Mouse (Mus musculus) kidney, embryonic 15.5 days (tissue): ENCODE data around the gene Mrps5. TPM values are rescaled to one million over a fixed set of nuclear protein-coding genes. Genes with fewer than 3 reads are reported as not detected.

Experiments
- ATAC-seq: fragments of 200-750 bp; cut with Nextera tagmentation; replicated peaks from 2 replicates; pipeline ENCODE4 v1.8.0; 2017; ENCODE audit warnings: moderate TSS enrichment; ENCODE audit not compliant: low FRiP score
- H3K27ac ChIP-seq: fragments of 300-500 bp; sonication (generic); 2 replicates; pipeline ENCODE4 v1.5.1; 2015; ENCODE audit warnings: mild to moderate bottlenecking, inconsistent platforms
- H3K27me3 ChIP-seq: fragments of 300-500 bp; sonication (generic); 2 replicates; pipeline ENCODE4 v1.6.1; 2015; ENCODE audit warnings: inconsistent platforms
- H3K36me3 ChIP-seq: fragments of 300-500 bp; sonication (generic); 2 replicates; pipeline ENCODE4 v1.6.1; 2015; ENCODE audit warnings: inconsistent platforms
- H3K4me1 ChIP-seq: fragments of 300-500 bp; sonication (generic); 2 replicates; pipeline ENCODE4 v1.6.1; 2015; ENCODE audit warnings: inconsistent platforms
- H3K4me2 ChIP-seq: fragments of 300-500 bp; sonication (generic); 2 replicates; pipeline ENCODE4 v1.6.1; 2015; ENCODE audit warnings: moderate library complexity, mild to moderate bottlenecking, inconsistent platforms
- H3K4me3 ChIP-seq: fragments of 300-500 bp; sonication (generic); replicated peaks from 2 replicates; pipeline ENCODE4 v1.5.1; 2015; ENCODE audit warnings: mild to moderate bottlenecking, inconsistent platforms
- H3K9ac ChIP-seq: fragments of 300-500 bp; sonication (generic); 2 replicates; pipeline ENCODE4 v1.6.1; 2015; ENCODE audit warnings: mild to moderate bottlenecking, inconsistent platforms
- H3K9me3 ChIP-seq: fragments of 300-500 bp; sonication (generic); replicated peaks from 2 replicates; pipeline ENCODE4 v1.6.1; 2016; ENCODE audit warnings: inconsistent platforms
- WGBS: fragments of 180-500 bp; shearing (Covaris S2); methylation state at CpG from one replicate; pipeline ENCODE4 v1.1.7; 2015; ENCODE audit warnings: mixed read lengths; 5-methylcytosine and 5-hydroxymethylcytosine counted together
- polyA plus RNA-seq: library from polyadenylated mRNA; unstranded; fragments of >200 nt; fragmentation: Nextera tagmentation; extraction: Ambion mirVana; gene quantifications from 2 replicates; pipeline ENCODE4 v1.2.1, GENCODE M21; 2015

The Mrps5 gene
- polyA plus RNA-seq, 1 experiment from 2014 or later: 150 TPM

DNA sequence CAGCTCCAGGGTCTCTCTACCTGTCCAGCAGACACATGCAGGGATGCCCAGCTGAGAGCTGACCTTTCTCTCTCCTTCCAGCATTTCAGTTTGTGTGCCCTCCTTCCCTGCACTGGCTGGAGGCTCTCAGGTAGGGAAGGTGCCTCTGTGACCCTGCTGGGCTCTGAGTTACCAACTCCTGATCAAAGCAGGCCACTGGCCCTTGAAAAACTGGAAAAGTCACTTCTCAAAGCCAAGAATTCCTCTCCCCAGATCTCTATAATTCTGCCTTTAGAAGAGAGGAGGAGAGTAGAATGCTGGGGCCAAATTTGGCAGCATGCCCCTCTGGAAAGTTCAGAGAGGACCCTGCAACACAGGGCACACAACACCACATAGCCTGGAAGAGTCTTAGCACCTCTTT, 65.3 kb downstream of the Mrps5 start:
- Histone ChIP-seq H3K27ac (peak overlapping the region; percentile 89), H3K36me3 (no peaks in the 10 kb centered on the region)
- no peak for ATAC-seq

DNA sequence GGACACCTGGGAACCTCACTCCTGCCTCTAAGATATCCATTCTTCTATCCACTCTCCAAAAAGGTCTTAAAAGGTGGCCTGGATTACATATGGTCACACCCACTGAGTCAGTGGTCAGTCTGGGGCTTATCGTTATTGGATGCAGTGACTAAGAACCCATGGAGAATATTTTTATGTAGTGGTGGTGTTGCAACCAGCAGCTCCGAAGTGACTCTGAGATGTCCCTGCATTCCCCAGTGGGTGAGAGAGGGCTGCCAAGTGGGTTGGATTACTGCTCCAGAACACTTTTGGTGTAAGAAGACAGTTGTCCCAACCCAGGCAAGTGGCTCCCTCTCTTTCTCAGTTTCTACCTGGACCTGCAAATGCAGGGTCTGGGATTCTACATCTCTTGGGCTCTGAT, 65.8 kb downstream of the Mrps5 start:
- H3K9me3 ChIP-seq: no peaks in the 10 kb centered on the region
- H3K36me3 ChIP-seq: no peaks in the 10 kb centered on the region
- 76% methylated on average over 2 of the region's 2 CpGs for WGBS
- H3K9ac ChIP-seq: no peak overlapping the region
- peak overlapping the region; percentile 89 for H3K27ac ChIP-seq
- no peak overlapping the region for H3K4me3 ChIP-seq
- H3K4me1 ChIP-seq: peaks cover 30% of the 10 kb centered on the region
- H3K4me2 ChIP-seq: peak overlapping the region; percentile 82; the same call in 1 of the 2 replicates
- no peak for ATAC-seq
- H3K27me3 ChIP-seq: peaks cover 57% of the 10 kb centered on the region

More for the DNA sequence above, 65.3 kb downstream of the Mrps5 start:
- H3K4me1 ChIP-seq: peaks cover 30% of the 10 kb centered on the region
- peak overlapping the region; percentile 22; the same call in 1 of the 2 replicates for H3K4me2 ChIP-seq
- H3K27me3 ChIP-seq: peaks cover 53% of the 10 kb centered on the region
- H3K4me3 ChIP-seq: no peak overlapping the region
- no peak overlapping the region for H3K9ac ChIP-seq
- H3K9me3 ChIP-seq: no peaks in the 10 kb centered on the region

DNA sequence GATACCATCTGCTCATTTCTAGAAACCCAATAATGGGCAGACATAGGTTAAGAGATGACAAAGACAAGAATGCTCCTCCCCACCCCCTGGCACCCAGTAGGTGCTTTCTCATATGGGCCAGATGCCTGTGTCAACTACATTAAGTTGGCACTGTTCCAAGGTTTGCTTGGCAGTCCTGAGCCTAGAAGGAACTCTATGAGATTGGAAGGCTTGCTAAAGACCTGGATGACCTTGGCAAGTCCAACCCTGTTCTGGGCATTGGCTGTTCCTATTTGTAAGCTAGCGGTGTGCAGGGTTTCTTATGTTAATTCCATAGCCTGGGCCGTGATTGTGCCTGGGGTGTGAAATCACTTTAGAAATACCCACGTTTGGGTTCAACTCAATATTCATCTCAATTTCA, 67.8 kb downstream of the Mrps5 start:
- Histone ChIP-seq H3K36me3 (no peaks in the 10 kb centered on the region), H3K27ac (peak overlapping the region; percentile 82; the same call in 1 of the 2 replicates), H3K9ac (0 out of 2 replicates have a peak overlapping the region, but pooled peaks have one; percentile 23), H3K4me3 (peak overlapping the region; percentile 49), H3K4me2 (peak overlapping the region; percentile 82), H3K27me3 (peaks cover 60% of the 10 kb centered on the region), H3K4me1 (peaks cover 30% of the 10 kb centered on the region), H3K9me3 (no peaks in the 10 kb centered on the region)
- 57% methylated on average over 3 of the region's 3 CpGs for whole genome bisulfite sequencing
- ATAC-seq: no peak

DNA sequence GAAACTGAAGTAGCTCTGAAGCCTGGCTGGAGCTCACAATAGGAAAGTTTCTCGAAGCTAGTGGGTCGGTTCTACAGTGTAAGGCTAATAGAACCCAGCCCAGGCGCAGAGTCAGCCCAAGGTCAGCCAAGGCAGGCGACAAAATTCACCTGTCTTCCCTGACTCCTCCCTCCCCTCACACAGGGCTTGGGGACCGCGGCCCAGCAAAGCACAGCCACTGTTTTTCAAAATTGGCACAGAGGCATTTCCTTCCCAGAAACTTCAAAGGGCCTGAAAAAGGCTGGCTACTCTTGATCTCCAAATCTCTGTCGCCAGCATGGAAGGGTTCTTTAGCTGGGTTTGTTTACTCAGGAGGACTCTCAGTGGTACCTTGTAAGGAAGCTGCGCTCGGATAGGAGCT, 68.4 kb downstream of the Mrps5 start:
- H3K27me3 ChIP-seq: peaks cover 60% of the 10 kb centered on the region
- H3K27ac ChIP-seq: peak overlapping the region; percentile 82
- H3K4me2 ChIP-seq: peak overlapping the region; percentile 82
- H3K9me3 ChIP-seq: no peaks in the 10 kb centered on the region
- ATAC-seq: no peak
- 3% methylated on average over 9 of the region's 9 CpGs for WGBS
- peak overlapping the region; percentile 23; the same call in 1 of the 2 replicates for H3K9ac ChIP-seq
- peaks cover 30% of the 10 kb centered on the region for H3K4me1 ChIP-seq
- peak overlapping the region; percentile 49 for H3K4me3 ChIP-seq
- no peaks in the 10 kb centered on the region for H3K36me3 ChIP-seq

DNA sequence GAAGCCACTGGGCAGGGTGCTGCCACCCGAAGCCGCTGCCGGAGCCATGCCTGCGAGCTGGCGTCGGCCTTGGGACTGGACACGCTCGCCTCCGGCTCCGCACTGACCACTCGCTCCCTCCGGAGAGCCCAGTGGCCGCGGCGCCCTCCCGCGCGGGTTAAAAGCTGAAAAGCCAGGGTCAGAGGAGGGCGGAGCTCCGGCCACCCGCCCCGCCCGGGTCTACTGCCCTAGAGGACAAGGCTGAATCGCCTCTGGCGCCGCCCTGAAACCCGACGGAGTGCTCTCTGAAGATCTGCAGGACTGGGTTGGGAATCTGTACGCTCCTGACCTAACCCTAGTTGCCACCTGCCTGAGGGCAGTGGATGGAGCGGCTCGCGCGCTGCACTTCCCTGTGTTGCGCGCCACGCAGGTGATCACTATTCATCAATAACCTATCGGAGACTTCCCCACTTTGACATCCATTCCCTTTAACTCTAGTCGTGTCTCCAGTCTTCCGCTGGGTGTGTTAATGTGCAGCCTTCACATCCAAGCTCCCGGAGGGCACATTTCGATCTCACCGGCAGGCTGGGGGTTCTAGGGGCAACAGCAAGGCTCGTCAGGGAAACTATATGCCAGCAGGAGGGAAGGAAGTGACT, 69.2 kb downstream of the Mrps5 start, which contains the start of gene Mal:
Gene Mal (minus strand): TSS at position 610 of the 635 bp plus-strand sequence.
- no peaks in the 10 kb centered on the region for H3K36me3 ChIP-seq
- H3K9ac ChIP-seq: peak within 1 kb of the TSS; percentile 59
- peak within 1 kb of the TSS; percentile 82 for H3K4me2 ChIP-seq
- H3K4me1 ChIP-seq: peaks cover 29% of the 10 kb centered on the region
- no peaks in the 10 kb centered on the region for H3K9me3 ChIP-seq
- under 1% methylated on average over 43 of the region's 43 CpGs for WGBS
- peak; percentile 61; the same call in 1 of the 2 replicates for ATAC-seq
- peak within 1 kb of the TSS; percentile 82 for H3K27ac ChIP-seq
- peak within 1 kb of the TSS; percentile 49 for H3K4me3 ChIP-seq
- H3K27me3 ChIP-seq: peaks cover 60% of the 10 kb centered on the region

Other genes with a start within 250 kb of the Mrps5 start
- gene Astl, start 248.6 kb upstream of the Mrps5 start, polyA plus RNA-seq: not detected in 2 replicates
- gene Adra2b, start 224.0 kb upstream of the Mrps5 start, polyA plus RNA-seq: 4.4 and 5.1 TPM in 2 replicates
- 0.30 TPM in 2 replicates for gene Gpat2, start 162.0 kb upstream of the Mrps5 start, polyA plus RNA-seq
- 26.7 and 34.9 TPM in 2 replicates for gene Fahd2a, start 142.7 kb upstream of the Mrps5 start, polyA plus RNA-seq
- gene Kcnip3, start 65.1 kb upstream of the Mrps5 start, polyA plus RNA-seq: 3.5 and 4.0 TPM in 2 replicates
- gene Prom2, start 45.8 kb upstream of the Mrps5 start, polyA plus RNA-seq: 2.0 and 2.2 TPM in 2 replicates
- 4.5 and 5.1 TPM in 2 replicates for gene Zfp661, start 128 bp upstream of the Mrps5 start, polyA plus RNA-seq
- 38.4 and 47.3 TPM in 2 replicates for gene Mal, start 69.5 kb downstream of the Mrps5 start, polyA plus RNA-seq
- 3.0 and 3.4 TPM in 2 replicates for gene Mall, start 142.7 kb downstream of the Mrps5 start, polyA plus RNA-seq
- 35.4 and 38.6 TPM in 2 replicates for gene Nphp1, start 201.7 kb downstream of the Mrps5 start, polyA plus RNA-seq
- 35.9 and 38.2 TPM in 2 replicates for gene Mtln, start 205.3 kb downstream of the Mrps5 start, polyA plus RNA-seq
- 61.6 and 65.2 TPM in 2 replicates for gene Bub1, start 244.6 kb downstream of the Mrps5 start, polyA plus RNA-seq